Mouse (Mus musculus) heart, embryonic 14.5 days (tissue): Measurements from ENCODE around the gene Tbc1d14. TPM values are rescaled to one million over a fixed set of nuclear protein-coding genes. Genes with fewer than 3 reads are reported as not detected.
A peak's percentile ranks its signal among the peaks of the same experiment; 100 is the strongest.

Experiments used
- ATAC-seq: fragments of 200-750 bp; cut with Nextera tagmentation; 2 replicates; pipeline ENCODE4 v1.8.0; 2017; ENCODE audit warnings: low read depth, moderate TSS enrichment; ENCODE audit not compliant: insufficient number of reproducible peaks, insufficient read depth, low FRiP score
- H3K27ac ChIP-seq, 2 experiments: fragments of 200-500 bp in 1 of 2; fragments of 300-500 bp in 1 of 2; sonication (generic) in 1 of 2; replicated peaks in 1 of 2; 2 replicates each; pipeline ENCODE4 v1.5.1; 2012 to 2014; ENCODE audit warnings: low read depth in 2 of 2, low read length in 2 of 2, control low read depth in 1 of 2, mild to moderate bottlenecking in 1 of 2, mixed read lengths in 1 of 2; ENCODE audit not compliant: control insufficient read depth in 1 of 2, insufficient read depth in 1 of 2
- H3K27me3 ChIP-seq: fragments of 300-500 bp; sonication (generic); 2 replicates; pipeline ENCODE4 v1.6.1; 2014; ENCODE audit warnings: mild to moderate bottlenecking, low read length, control low read depth; ENCODE audit not compliant: control insufficient read depth, insufficient read depth
- H3K36me3 ChIP-seq: fragments of 300-500 bp; sonication (generic); 2 replicates; pipeline ENCODE4 v1.6.1; 2014; ENCODE audit warnings: mild to moderate bottlenecking, control low read depth, low read length, mixed read lengths; ENCODE audit not compliant: control insufficient read depth, insufficient read depth
- H3K4me1 ChIP-seq, 2 experiments: fragments of 200-500 bp in 1 of 2; fragments of 300-500 bp in 1 of 2; sonication (generic) in 1 of 2; 2 replicates each; pipeline ENCODE4 v1.6.1; 2012 to 2014; ENCODE audit warnings: low read length in 2 of 2, control low read depth in 1 of 2, mixed read lengths in 1 of 2; ENCODE audit not compliant: control insufficient read depth in 2 of 2, insufficient read depth in 2 of 2
- H3K4me2 ChIP-seq: fragments of 300-500 bp; sonication (generic); 2 replicates; pipeline ENCODE4 v1.6.1; 2014; ENCODE audit warnings: mild to moderate bottlenecking, low read length
- H3K4me3 ChIP-seq, 2 experiments: fragments of 200-500 bp in 1 of 2; fragments of 300-500 bp in 1 of 2; sonication (generic) in 1 of 2; 2 replicates each; pipeline ENCODE4 v1.5.1; 2012 to 2014; ENCODE audit warnings: low read length in 2 of 2, mild to moderate bottlenecking in 2 of 2, control low read depth in 1 of 2, low read depth in 1 of 2, moderate library complexity in 1 of 2; ENCODE audit not compliant: control insufficient read depth in 1 of 2, insufficient read depth in 1 of 2
- H3K9ac ChIP-seq: fragments of 300-500 bp; sonication (generic); 2 replicates; pipeline ENCODE4 v1.6.1; 2014; ENCODE audit warnings: mild to moderate bottlenecking, low read length
- H3K9me3 ChIP-seq: fragments of 300-500 bp; sonication (generic); 2 replicates; pipeline ENCODE4 v1.6.1; 2016; ENCODE audit warnings: low read length, control low read depth; ENCODE audit not compliant: control insufficient read depth
- WGBS: fragments of 180-500 bp; shearing (Covaris S2); extraction: QIAGEN DNeasy Blood & Tissue Kit; methylation state at CpG from one replicate; pipeline ENCODE4 v1.1.7; 2014; 5-methylcytosine and 5-hydroxymethylcytosine counted together
- polyA plus RNA-seq: library from polyadenylated mRNA; unstranded; fragments of >200 nt; fragmentation: Nextera tagmentation; extraction: Ambion mirVana; gene quantifications from 2 replicates; pipeline ENCODE4 v1.2.1, GENCODE M21; 2014

Tbc1d14 gene
- 18.6 and 19.1 TPM in 2 replicates for polyA plus RNA-seq

- Histone ChIP-seq H3K4me3 (no peak within 1 kb of the TSS), H3K27me3 (no peaks in the 10 kb centered on the region), H3K36me3 (no peaks in the 10 kb centered on the region), H3K4me2 (no peak within 1 kb of the TSS), H3K27ac (no peak within 1 kb of the TSS), H3K4me1 (no peaks in the 10 kb centered on the region), H3K9me3 (no peaks in the 10 kb centered on the region), H3K9ac (no peak within 1 kb of the TSS)
- 79% methylated on average over 5 of the region's 5 CpGs for WGBS
- no peak for ATAC-seq
Observed at GRCm38 (mm10) chr5:36593176-36593575, at the start of gene Tbc1d14. Gene Tbc1d14, minus strand, starts transcription at chr5:36593276.

- Histone ChIP-seq H3K4me3 (no peak overlapping the region), H3K9me3 (no peaks in the 10 kb centered on the region), H3K36me3 (peaks cover 21% of the 10 kb centered on the region), H3K4me2 (no peak overlapping the region), H3K27ac (no peak overlapping the region), H3K9ac (no peak overlapping the region), H3K27me3 (no peaks in the 10 kb centered on the region), H3K4me1 (peaks cover 2 to 26% of the 10 kb centered on the region in 2 experiments)
- WGBS, result 82% methylated on average over 5 of the region's 5 CpGs
- ATAC-seq, result no peak
Observed at GRCm38 (mm10) chr5:36625612-36626011, 32.5 kb upstream of the Tbc1d14 start.

GRCm38 (mm10) chr5:36623670-36624069 is 30.6 kb upstream of the Tbc1d14 start:
- H3K27me3 ChIP-seq, result no peaks in the 10 kb centered on the region
- H3K9ac ChIP-seq, result no peak overlapping the region
- ATAC-seq, result no peak
- no peak overlapping the region for H3K4me3 ChIP-seq
- 90% methylated on average over 5 of the region's 5 CpGs for WGBS
- peaks cover 15% of the 10 kb centered on the region for H3K36me3 ChIP-seq
- H3K27ac ChIP-seq, result no peak overlapping the region
- H3K9me3 ChIP-seq, result no peaks in the 10 kb centered on the region
- H3K4me2 ChIP-seq, result no peak overlapping the region
- H3K4me1 ChIP-seq, result peaks cover 8 to 45% of the 10 kb centered on the region in 2 experiments

GRCm38 (mm10) chr5:36621058-36621449 is 28.0 kb upstream of the Tbc1d14 start:
- 32% methylated on average over 5 of the region's 5 CpGs for WGBS
- H3K27ac ChIP-seq, result peak overlapping the region; percentile 89 to 93
- peak overlapping the region; percentile 44 for H3K9ac ChIP-seq
- H3K4me3 ChIP-seq, result peak overlapping the region; percentile 10 to 12; a peak in 3 of 4 replicates
- H3K4me2 ChIP-seq, result peak overlapping the region; percentile 59
- peaks cover 8 to 45% of the 10 kb centered on the region in 2 experiments for H3K4me1 ChIP-seq
- no peaks in the 10 kb centered on the region for H3K9me3 ChIP-seq
- H3K27me3 ChIP-seq, result no peaks in the 10 kb centered on the region
- no peak for ATAC-seq
- H3K36me3 ChIP-seq, result peaks cover 29% of the 10 kb centered on the region

- no peaks in the 10 kb centered on the region for H3K9me3 ChIP-seq
- H3K9ac ChIP-seq, result peak overlapping the region; percentile 47; the same call in 1 of the 2 replicates
- H3K36me3 ChIP-seq, result peaks cover 34% of the 10 kb centered on the region
- H3K27ac ChIP-seq, result peak overlapping the region; percentile 89 to 93
- no peak for ATAC-seq
- WGBS, result 24% methylated on average over 8 of the region's 8 CpGs
- H3K4me2 ChIP-seq, result peak overlapping the region; percentile 59
- no peaks in the 10 kb centered on the region for H3K27me3 ChIP-seq
- peak overlapping the region in 1 of 2 experiments; percentile 12; a peak in 1 of 4 replicates for H3K4me3 ChIP-seq
- peaks cover 8 to 45% of the 10 kb centered on the region in 2 experiments for H3K4me1 ChIP-seq
Observed at GRCm38 (mm10) chr5:36620409-36621057, 27.5 kb upstream of the Tbc1d14 start.

- no peaks in the 10 kb centered on the region for H3K27me3 ChIP-seq
- peaks cover 8 to 40% of the 10 kb centered on the region in 2 experiments for H3K4me1 ChIP-seq
- H3K9me3 ChIP-seq, result no peaks in the 10 kb centered on the region
- WGBS, result 87% methylated on average over 5 of the region's 5 CpGs
- no peak overlapping the region for H3K4me3 ChIP-seq
- peaks cover 51% of the 10 kb centered on the region for H3K36me3 ChIP-seq
- no peak overlapping the region for H3K9ac ChIP-seq
- H3K4me2 ChIP-seq, result no peak overlapping the region
- no peak for ATAC-seq
- no peak overlapping the region for H3K27ac ChIP-seq
Observed at GRCm38 (mm10) chr5:36618890-36619289, 25.8 kb upstream of the Tbc1d14 start.

GRCm38 (mm10) chr5:36618356-36618755 is 25.3 kb upstream of the Tbc1d14 start:
- no peak for ATAC-seq
- Histone ChIP-seq H3K27me3 (no peaks in the 10 kb centered on the region), H3K36me3 (peaks cover 56% of the 10 kb centered on the region)

More at GRCm38 (mm10) chr5:36618356-36618755, 25.3 kb upstream of the Tbc1d14 start:
- Histone ChIP-seq H3K4me3 (no peak overlapping the region), H3K9me3 (no peaks in the 10 kb centered on the region), H3K9ac (no peak overlapping the region), H3K4me2 (no peak overlapping the region), H3K4me1 (peaks cover 8 to 40% of the 10 kb centered on the region in 2 experiments), H3K27ac (no peak overlapping the region)
- 58% methylated on average over 4 of the region's 4 CpGs for WGBS
